Mouse (Mus musculus): ENCODE measurements around the gene Gngt2.

- no peak for TF ChIP-seq CTCF (IDR thresholded peaks at IDR 0.05; ENCODE audit: extremely low read depth, insufficient read length, insufficient replicate concordance, low read depth, low read length)
- no peak for TF ChIP-seq POLR2A (IDR thresholded peaks at IDR 0.05; ENCODE audit: low read depth, low read length)
These were observed 20.9 kb downstream of the Gngt2 start for GRCm38 (mm10) chr11:95857716-95858527.

Data from small intestine, adult 2 months (tissue).